Mouse (Mus musculus) forebrain, embryonic 11.5 days (tissue): ENCODE results near the gene Slc31a2. TPM values are rescaled to one million over a fixed set of nuclear protein-coding genes. Genes with fewer than 3 reads are reported as not detected.

Experiments
- ATAC-seq: fragments of 200-750 bp; cut with Nextera tagmentation; replicated peaks from 2 replicates; pipeline ENCODE4 v1.8.0; 2017; ENCODE audit warnings: moderate TSS enrichment; ENCODE audit not compliant: low FRiP score
- DNase-seq: peaks from one replicate; pipeline ENCODE4 v3.0.0-alpha.2; 2017; ENCODE audit warnings: low spot score
- H3K27ac ChIP-seq: fragments of 300-500 bp; sonication (generic); 2 replicates; pipeline ENCODE4 v1.5.1; 2014; ENCODE audit warnings: low read depth, low read length
- H3K27me3 ChIP-seq: fragments of 300-500 bp; sonication (generic); 2 replicates; pipeline ENCODE4 v1.6.1; 2014; ENCODE audit warnings: mild to moderate bottlenecking, low read length, mixed read lengths; ENCODE audit not compliant: control insufficient read depth, insufficient read depth
- H3K36me3 ChIP-seq: fragments of 300-500 bp; sonication (generic); 2 replicates; pipeline ENCODE4 v1.6.1; 2014; ENCODE audit warnings: mild to moderate bottlenecking, low read length, moderate library complexity, mixed read lengths; ENCODE audit not compliant: control insufficient read depth, insufficient read depth
- H3K4me1 ChIP-seq: fragments of 300-500 bp; sonication (generic); replicated peaks from 2 replicates; pipeline ENCODE4 v1.6.1; 2014; ENCODE audit warnings: low read length, mixed read lengths; ENCODE audit not compliant: control insufficient read depth, insufficient read depth
- H3K4me2 ChIP-seq: fragments of 300-500 bp; sonication (generic); 2 replicates; pipeline ENCODE4 v1.6.1; 2014; ENCODE audit warnings: low read depth, mild to moderate bottlenecking, low read length, moderate library complexity, mixed read lengths; ENCODE audit not compliant: severe bottlenecking
- H3K4me3 ChIP-seq: fragments of 300-500 bp; sonication (generic); 2 replicates; pipeline ENCODE4 v1.5.1; 2014; ENCODE audit warnings: low read depth, low read length
- H3K9ac ChIP-seq: fragments of 300-500 bp; sonication (generic); 2 replicates; pipeline ENCODE4 v1.6.1; 2014; ENCODE audit warnings: low read length
- H3K9me3 ChIP-seq: fragments of 300-500 bp; sonication (generic); 2 replicates; pipeline ENCODE4 v1.6.1; 2016; ENCODE audit warnings: low read length, mixed read lengths; ENCODE audit not compliant: control insufficient read depth
- WGBS: fragments of 180-500 bp; shearing (Covaris S2); extraction: QIAGEN DNeasy Blood & Tissue Kit; methylation state at CpG from one replicate; pipeline ENCODE4 v1.1.7; 2014; 5-methylcytosine and 5-hydroxymethylcytosine counted together
- polyA plus RNA-seq: library from polyadenylated mRNA; unstranded; fragments of >200 nt; fragmentation: Nextera tagmentation; extraction: Ambion mirVana; gene quantifications from 2 replicates; pipeline ENCODE4 v1.2.1, GENCODE M21; 2014

Gene Slc31a2
- polyA plus RNA-seq, 1 experiment from 2014 or later: 7.9 TPM

DNA sequence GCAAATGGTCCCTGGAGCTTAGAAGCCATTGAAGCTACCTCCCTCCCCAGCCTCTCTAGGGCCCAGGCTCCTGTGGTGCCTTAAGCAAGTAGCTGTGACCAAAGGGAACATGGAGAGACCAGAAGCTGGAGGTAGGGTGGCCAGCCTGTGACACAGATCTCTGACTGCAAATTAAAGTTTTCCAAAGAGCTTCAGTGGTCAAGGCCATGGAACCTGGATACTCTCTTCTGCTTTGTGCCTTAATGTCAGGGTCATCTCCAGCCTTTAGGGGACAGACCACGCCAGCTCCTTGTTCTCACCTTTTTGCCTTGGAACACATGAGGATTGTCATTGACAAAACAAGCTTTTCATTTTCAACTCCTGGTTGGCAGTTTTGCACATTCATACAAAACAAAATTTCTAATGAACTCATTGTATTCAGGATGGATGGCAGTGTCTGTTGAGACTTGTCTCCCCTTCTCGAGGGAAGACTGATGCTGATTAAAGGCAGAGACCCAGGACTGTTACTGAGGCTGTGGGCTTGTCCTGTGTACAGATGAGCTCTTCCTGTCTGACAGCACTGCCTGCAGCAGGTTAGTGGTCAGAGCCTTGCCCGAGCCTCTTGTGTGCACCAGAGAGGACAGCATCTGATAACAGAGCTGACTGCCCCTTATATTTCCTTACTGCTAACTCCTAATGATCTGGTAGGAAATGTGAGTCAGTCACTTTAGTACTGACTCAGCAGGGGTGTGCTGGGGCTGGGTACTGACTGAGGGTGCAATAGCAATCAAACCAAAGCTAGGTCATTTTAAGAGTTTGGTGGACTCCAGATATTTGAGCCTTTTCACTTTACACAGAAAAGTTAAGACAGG, 35.1 kb downstream of the Slc31a2 start:
- H3K27me3 ChIP-seq: no peaks in the 10 kb centered on the region
- WGBS: 89% methylated on average over 3 of the region's 3 CpGs
- no peak overlapping the region for H3K9ac ChIP-seq
- no peak overlapping the region for H3K4me3 ChIP-seq
- no peak for ATAC-seq
- no peak overlapping the region for H3K27ac ChIP-seq
- H3K4me2 ChIP-seq: no peak overlapping the region
- DNase-seq: no peak
- H3K36me3 ChIP-seq: no peaks in the 10 kb centered on the region; the same call in 1 of the 2 replicates
- no peaks in the 10 kb centered on the region for H3K4me1 ChIP-seq
- no peaks in the 10 kb centered on the region for H3K9me3 ChIP-seq

- Histone ChIP-seq H3K9ac (no peak overlapping the region), H3K27me3 (no peaks in the 10 kb centered on the region), H3K4me2 (no peak overlapping the region), H3K36me3 (no peaks in the 10 kb centered on the region; the same call in 1 of the 2 replicates), H3K4me3 (no peak overlapping the region), H3K4me1 (no peaks in the 10 kb centered on the region), H3K9me3 (no peaks in the 10 kb centered on the region), H3K27ac (no peak overlapping the region)
- DNase-seq: no peak
- 92% methylated on average over 2 of the region's 2 CpGs for WGBS
- no peak for ATAC-seq
These were observed 37.6 kb downstream of the Slc31a2 start for GRCm38 (mm10) chr4:62300001-62300400.

- no peak overlapping the region for H3K4me2 ChIP-seq
- H3K9me3 ChIP-seq: no peaks in the 10 kb centered on the region
- H3K9ac ChIP-seq: no peak overlapping the region
- 71% methylated on average over 2 of the region's 2 CpGs for WGBS
- DNase-seq: no peak
- no peak for ATAC-seq
- no peak overlapping the region for H3K27ac ChIP-seq
- H3K36me3 ChIP-seq: no peaks in the 10 kb centered on the region; the same call in 1 of the 2 replicates
- no peak overlapping the region for H3K4me3 ChIP-seq
- H3K4me1 ChIP-seq: no peaks in the 10 kb centered on the region
- no peaks in the 10 kb centered on the region for H3K27me3 ChIP-seq
These were observed 40.4 kb downstream of the Slc31a2 start for GRCm38 (mm10) chr4:62302795-62303194.

GRCm38 (mm10) chr4:62303288-62303687, 40.9 kb downstream of the Slc31a2 start:
- ATAC-seq: no peak

GRCm38 (mm10) chr4:62306301-62306700, 43.9 kb downstream of the Slc31a2 start:
- no peak overlapping the region for H3K9ac ChIP-seq
- ATAC-seq (no peak), DNase-seq (no peak)
- H3K27ac ChIP-seq: no peak overlapping the region
- no peaks in the 10 kb centered on the region for H3K27me3 ChIP-seq
- H3K4me3 ChIP-seq: no peak overlapping the region
- no peak overlapping the region for H3K4me2 ChIP-seq
- 98% methylated on average over 1 of the region's 1 CpGs for WGBS
- H3K36me3 ChIP-seq: no peaks in the 10 kb centered on the region; the same call in 1 of the 2 replicates
- no peaks in the 10 kb centered on the region for H3K9me3 ChIP-seq
- H3K4me1 ChIP-seq: no peaks in the 10 kb centered on the region

More at GRCm38 (mm10) chr4:62303288-62303687, 40.9 kb downstream of the Slc31a2 start:
- no peak overlapping the region for H3K9ac ChIP-seq
- no peaks in the 10 kb centered on the region; the same call in 1 of the 2 replicates for H3K36me3 ChIP-seq
- no peak for DNase-seq
- no peaks in the 10 kb centered on the region for H3K9me3 ChIP-seq
- H3K4me2 ChIP-seq: no peak overlapping the region
- H3K4me1 ChIP-seq: no peaks in the 10 kb centered on the region
- 97% methylated on average over 1 of the region's 1 CpGs for WGBS
- no peaks in the 10 kb centered on the region for H3K27me3 ChIP-seq
- no peak overlapping the region for H3K4me3 ChIP-seq
- no peak overlapping the region for H3K27ac ChIP-seq

- Histone ChIP-seq H3K9me3 (no peaks in the 10 kb centered on the region), H3K4me2 (no peak overlapping the region), H3K27me3 (no peaks in the 10 kb centered on the region), H3K4me3 (no peak overlapping the region), H3K36me3 (no peaks in the 10 kb centered on the region), H3K27ac (no peak overlapping the region), H3K4me1 (no peaks in the 10 kb centered on the region), H3K9ac (no peak overlapping the region)
- no peak for ATAC-seq
- 75% methylated on average over 4 of the region's 4 CpGs for WGBS
- no peak for DNase-seq
These were observed 44.5 kb downstream of the Slc31a2 start for GRCm38 (mm10) chr4:62306840-62307239.

DNA sequence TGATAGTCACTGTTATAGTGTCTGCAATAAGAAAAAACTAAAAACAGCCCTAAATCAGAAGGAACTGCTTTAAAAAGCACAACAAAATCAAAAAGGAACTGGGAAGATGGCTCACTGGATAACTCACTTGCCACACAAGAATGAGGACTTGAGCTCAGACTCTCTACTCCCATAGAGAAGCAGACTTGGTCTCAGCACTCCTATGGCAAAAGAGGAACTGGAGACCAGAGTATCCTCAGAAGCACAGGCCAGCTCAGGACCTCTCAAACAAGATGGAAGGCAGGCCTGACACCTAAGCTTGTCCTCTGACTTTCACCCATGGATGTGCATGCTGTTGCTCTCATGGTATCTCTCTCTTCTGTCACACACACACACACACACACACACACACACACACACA, 46.0 kb downstream of the Slc31a2 start:
- no peaks in the 10 kb centered on the region for H3K9me3 ChIP-seq
- ATAC-seq (no peak), DNase-seq (peak; percentile 19)
- H3K4me3 ChIP-seq: no peak overlapping the region
- H3K4me1 ChIP-seq: no peaks in the 10 kb centered on the region
- H3K4me2 ChIP-seq: no peak overlapping the region
- H3K36me3 ChIP-seq: no peaks in the 10 kb centered on the region
- H3K27ac ChIP-seq: no peak overlapping the region
- no peak overlapping the region for H3K9ac ChIP-seq
- no peaks in the 10 kb centered on the region for H3K27me3 ChIP-seq

GRCm38 (mm10) chr4:62312821-62313220, 50.5 kb downstream of the Slc31a2 start:
- Histone ChIP-seq H3K27me3 (no peaks in the 10 kb centered on the region), H3K36me3 (no peaks in the 10 kb centered on the region), H3K9ac (no peak overlapping the region), H3K4me3 (no peak overlapping the region), H3K4me1 (no peaks in the 10 kb centered on the region), H3K4me2 (no peak overlapping the region), H3K9me3 (no peaks in the 10 kb centered on the region), H3K27ac (no peak overlapping the region)
- no peak for DNase-seq
- ATAC-seq: no peak
- 89% methylated on average over 2 of the region's 2 CpGs for WGBS
